Comparison of ENCODE assay signal across 11 mouse cellular contexts in the genomic region with DNA sequence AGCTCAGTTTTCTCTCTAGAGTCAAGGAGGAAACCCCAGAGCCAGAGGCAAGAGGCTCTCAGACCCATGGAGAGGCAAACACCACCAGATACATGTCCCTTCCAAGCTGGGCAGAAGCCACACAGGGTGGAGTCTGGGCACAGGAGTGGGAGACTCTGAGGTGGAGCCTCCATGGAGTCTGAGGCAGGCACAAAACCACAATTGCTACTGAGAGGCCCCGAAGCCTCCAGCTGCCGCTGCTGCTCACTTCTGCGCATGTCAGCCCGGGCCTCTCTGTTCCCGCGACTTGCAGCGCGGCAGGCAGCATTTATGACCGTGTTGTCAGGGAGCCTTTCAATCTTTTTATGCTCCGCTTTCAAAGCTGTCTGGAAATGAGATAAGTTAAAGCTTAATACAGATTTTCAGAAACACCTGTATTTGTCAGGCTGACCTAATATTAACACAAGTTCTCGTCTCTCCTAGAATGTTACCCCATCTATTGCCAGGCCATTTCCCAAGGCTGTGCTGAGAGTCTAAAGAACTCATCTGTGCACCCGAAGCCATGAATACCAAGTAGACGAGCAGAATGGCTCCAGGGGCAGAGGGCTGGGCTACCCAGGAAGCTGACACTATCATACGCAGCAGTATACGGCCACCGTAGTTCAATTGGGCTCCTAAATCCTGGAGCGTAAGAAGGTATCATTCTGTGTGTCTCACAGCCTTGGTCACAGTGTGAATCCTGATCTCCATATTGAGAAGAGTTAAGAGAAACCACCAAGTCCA. TPM values are rescaled to one million over a fixed set of nuclear protein-coding genes. Genes with fewer than 3 reads are reported as not detected.
A peak's percentile ranks its signal among the peaks of the same experiment; 100 is the strongest.
DNase-seq lines count a peak whose midpoint lies in the region; ATAC-seq and TF ChIP-seq lines count a peak whose summit lies in the region.
"Had no signal": no experiment of that assay in that cellular context is flagged by ENCODE, and none has a peak within 500 bp of the region (broad histone marks: within the 10 kb centered on the region; RNA-seq: fewer than 3 reads in every experiment).

No protein-coding gene starts in this region.

- H3K9ac ChIP-seq in kidney, postnatal 0 days (ENCODE audit: low read depth, low read length): no peak overlapping the region
- no peak overlapping the region for H3K9ac ChIP-seq in intestine, embryonic 15.5 days

- no peak for ATAC-seq in kidney, postnatal 0 days (replicated peaks; ENCODE audit: low FRiP score, low read depth)
- ATAC-seq in intestine, embryonic 15.5 days: peak; percentile 55

- no peak overlapping the region for H3K27ac ChIP-seq in kidney, postnatal 0 days
- H3K27ac ChIP-seq in kidney, adult 2 months (ENCODE audit: insufficient read depth, low read depth, low read length): no peak overlapping the region
- H3K27ac ChIP-seq in intestine, embryonic 15.5 days: no peak overlapping the region
- no peak overlapping the region for H3K27ac ChIP-seq in heart, embryonic 10.5 days

- H3K4me2 ChIP-seq in kidney, postnatal 0 days (ENCODE audit: low read length): no peak overlapping the region
- peak overlapping the region; percentile 19; the same call in 1 of the 2 replicates for H3K4me2 ChIP-seq in intestine, embryonic 15.5 days (replicated peaks)

- H3K4me3 ChIP-seq in kidney, postnatal 0 days (replicated peaks; ENCODE audit: low read depth, low read length): no peak overlapping the region
- no peak overlapping the region for H3K4me3 ChIP-seq in kidney, adult 2 months (ENCODE audit: insufficient read depth, low read depth, low read length)
- H3K4me3 ChIP-seq in intestine, embryonic 15.5 days (replicated peaks): no peak overlapping the region
- H3K4me3 ChIP-seq in heart, embryonic 10.5 days: no peak overlapping the region

- no peaks in the 10 kb centered on the region for H3K4me1 ChIP-seq in kidney, postnatal 0 days (replicated peaks; ENCODE audit: insufficient read depth, low read length)
- H3K4me1 ChIP-seq in kidney, adult 2 months (ENCODE audit: control insufficient read depth, insufficient read depth, low read length): no peaks in the 10 kb centered on the region
- H3K4me1 ChIP-seq in intestine, embryonic 15.5 days (replicated peaks): no peaks in the 10 kb centered on the region
- H3K4me1 ChIP-seq in heart, embryonic 10.5 days: peaks cover 13% of the 10 kb centered on the region; the same call in 1 of the 2 replicates

- TF ChIP-seq POLR2A in kidney, adult 2 months (IDR thresholded peaks at IDR 0.05; ENCODE audit: low read depth, low read length): no peak

- H3K36me3 ChIP-seq in kidney, postnatal 0 days (ENCODE audit: insufficient read depth, low read length): no peaks in the 10 kb centered on the region
- H3K36me3 ChIP-seq in kidney, adult 2 months (ENCODE audit: control insufficient read depth, insufficient read depth, low read length): no peaks in the 10 kb centered on the region
- no peaks in the 10 kb centered on the region for H3K36me3 ChIP-seq in intestine, embryonic 15.5 days
- H3K36me3 ChIP-seq in heart, embryonic 10.5 days: no peaks in the 10 kb centered on the region
- H3K36me3 ChIP-seq: G1E had no signal

- H3K27me3 ChIP-seq in kidney, postnatal 0 days (ENCODE audit: insufficient read depth, low read length): no peaks in the 10 kb centered on the region
- H3K27me3 ChIP-seq in kidney, adult 2 months (replicated peaks; ENCODE audit: control insufficient read depth, insufficient read depth, low read length): no peaks in the 10 kb centered on the region
- no peaks in the 10 kb centered on the region for H3K27me3 ChIP-seq in intestine, embryonic 15.5 days (replicated peaks)
- peaks cover 43% of the 10 kb centered on the region for H3K27me3 ChIP-seq in heart, embryonic 10.5 days (ENCODE audit: insufficient read depth, poor library complexity, severe bottlenecking)

- no peaks in the 10 kb centered on the region for H3K9me3 ChIP-seq in kidney, postnatal 0 days (replicated peaks; ENCODE audit: low read length)
- no peaks in the 10 kb centered on the region for H3K9me3 ChIP-seq in intestine, embryonic 15.5 days
- no peaks in the 10 kb centered on the region for H3K9me3 ChIP-seq in heart, embryonic 10.5 days

- 48% methylated on average over 17 of the region's 17 CpGs for WGBS in kidney, postnatal 0 days
- WGBS in kidney, adult 2 months: 55% methylated on average over 17 of the region's 17 CpGs
- 53% methylated on average over 17 of the region's 17 CpGs for WGBS in intestine, embryonic 15.5 days
- WGBS in heart, embryonic 10.5 days: 87% methylated on average over 17 of the region's 17 CpGs

- DNase-seq in kidney, postnatal 0 days (ENCODE audit: low spot score): peak; percentile 38
- DNase-seq in kidney, adult 2 months: no peak
- DNase-seq in thymus, postnatal 4 days: peak; percentile 27
- DNase-seq in thymus, postnatal 25 days: no peak
- DNase-seq in heart, embryonic 10.5 days (ENCODE audit: low spot score): no peak
- no peak for DNase-seq in layer of hippocampus, postnatal 25 days (ENCODE audit: extremely low spot score in 1 of 2, low spot score in 1 of 2)
- DNase-seq: adrenal gland, adult 2 months; cerebellum, postnatal 14 days; heart, postnatal 14 days had no signal

- TF ChIP-seq CTCF in kidney, postnatal 0 days (IDR thresholded peaks at IDR 0.05; ENCODE audit: low read depth): no peak
- no peak for TF ChIP-seq CTCF in kidney, adult 2 months (conservative IDR thresholded peaks at IDR 0.05; ENCODE audit: insufficient read depth, insufficient read length, low read depth, low read length)

RNA-seq across cellular contexts. Expression of gene Cdh13, which starts 30.1 kb away (rescaled TPM):
- polyA plus RNA-seq in kidney, postnatal 0 days (2015; fragmentation: Nextera tagmentation; extraction: Ambion mirVana): 3.9 and 4.1 TPM in 2 replicates
- 11.6 and 13.4 TPM in 2 replicates for polyA plus RNA-seq in kidney, adult 2 months (2012; rRNA removed)
- 6.2 and 6.5 TPM in 2 replicates for polyA plus RNA-seq in intestine, embryonic 15.5 days (2015; fragmentation: Nextera tagmentation; extraction: Ambion mirVana)
- 14.4 and 28.6 TPM in 2 replicates for polyA plus RNA-seq in heart, embryonic 10.5 days (2016; fragmentation: Nextera tagmentation; extraction: Ambion mirVana)
- 10 to 100 TPM; 45.3 to 48.8 TPM for total RNA-seq in layer of hippocampus, postnatal 25 days (2021)
- polyA plus RNA-seq: G1E had no signal

Comparison
In these comparisons a context has a peak if more than half of its experiments do, and no peak if none do; other contexts are left out.
1. DNase-seq: peak in kidney, postnatal 0 days (single experiment) and thymus, postnatal 4 days (single experiment); none in kidney, adult 2 months (single experiment), thymus, postnatal 25 days (single experiment), heart, embryonic 10.5 days (single experiment) and layer of hippocampus, postnatal 25 days (0 of 2).